Comparison of ENCODE assay signal across 9 mouse cellular contexts in the genomic region with DNA sequence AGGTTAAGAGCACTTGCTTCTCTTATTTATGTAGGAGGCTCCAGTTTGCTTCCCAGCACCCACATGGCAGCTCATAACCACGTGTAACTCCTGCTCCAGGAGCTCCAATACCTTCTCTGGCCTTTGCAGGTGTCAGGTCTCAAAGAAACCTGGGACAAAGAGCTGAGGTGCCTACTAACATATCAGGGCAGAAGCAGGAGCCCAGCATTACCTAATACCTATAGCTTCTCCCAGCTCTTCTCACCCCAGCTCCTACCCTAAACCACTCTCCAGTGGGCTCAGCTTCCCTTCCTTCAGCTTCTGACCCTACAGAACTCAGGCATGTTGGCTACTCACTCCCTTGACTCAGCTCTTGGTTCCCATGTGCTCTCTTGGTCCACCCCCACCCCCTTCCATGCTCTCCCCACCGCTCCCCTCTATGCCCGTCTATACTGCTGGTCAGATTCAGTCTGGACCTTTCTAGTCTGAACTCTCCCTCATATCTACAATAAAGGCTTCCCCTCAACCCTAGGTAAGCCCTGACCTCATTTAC. TPM values are rescaled to one million over a fixed set of nuclear protein-coding genes. Genes with fewer than 3 reads are reported as not detected.
DNase-seq lines count a peak whose midpoint lies in the region; ATAC-seq and TF ChIP-seq lines count a peak whose summit lies in the region.
"Had no signal": no experiment of that assay in that cellular context is flagged by ENCODE, and none has a peak within 500 bp of the region (broad histone marks: within the 10 kb centered on the region; RNA-seq: fewer than 3 reads in every experiment).

No protein-coding gene starts in this region.

- 77% methylated on average over 3 of the region's 3 CpGs for WGBS in lung, embryonic 14.5 days
- WGBS in lung, adult 2 months: 84% methylated on average over 3 of the region's 3 CpGs
- WGBS in forebrain, embryonic 10.5 days: 84% methylated on average over 3 of the region's 3 CpGs
- WGBS in limb, embryonic 11.5 days: 85% methylated on average over 3 of the region's 3 CpGs
- WGBS in neural tube, embryonic 13.5 days: 86% methylated on average over 3 of the region's 3 CpGs

- no peaks in the 10 kb centered on the region for H3K9me3 ChIP-seq in lung, embryonic 14.5 days (ENCODE audit: low read depth, low read length)
- H3K9me3 ChIP-seq in forebrain, embryonic 10.5 days: peaks cover 7% of the 10 kb centered on the region; the same call in 1 of the 2 replicates
- no peaks in the 10 kb centered on the region for H3K9me3 ChIP-seq in limb, embryonic 11.5 days (ENCODE audit: control insufficient read depth, low read length)
- H3K9me3 ChIP-seq in neural tube, embryonic 13.5 days: no peaks in the 10 kb centered on the region

- no peak for TF ChIP-seq POLR2A in lung, adult 2 months (IDR thresholded peaks at IDR 0.05; ENCODE audit: borderline replicate concordance, extremely low read depth, low read depth, low read length)

- no peak for DNase-seq in lung, embryonic 14.5 days
- DNase-seq in lung, adult 2 months: no peak
- no peak for DNase-seq in forebrain, embryonic 10.5 days (ENCODE audit: extremely low spot score, low spot score)
- DNase-seq in limb, embryonic 11.5 days (ENCODE audit: low spot score): no peak
- DNase-seq in retina, postnatal 1 day: no peak
- no peak for DNase-seq in cerebellum, adult 9-10 months
- DNase-seq in kidney, postnatal 25 days: no peak
- DNase-seq: cerebellum, postnatal 14 days had no signal

- H3K36me3 ChIP-seq in lung, embryonic 14.5 days (ENCODE audit: insufficient read depth): peaks cover 21% of the 10 kb centered on the region
- H3K36me3 ChIP-seq in forebrain, embryonic 10.5 days (replicated peaks): peaks cover 48% of the 10 kb centered on the region
- H3K36me3 ChIP-seq in limb, embryonic 11.5 days (ENCODE audit: control insufficient read depth, insufficient read depth, low read length): peaks cover 9% of the 10 kb centered on the region; the same call in 1 of the 2 replicates
- peaks cover 25% of the 10 kb centered on the region for H3K36me3 ChIP-seq in neural tube, embryonic 13.5 days

- peak overlapping the region; percentile 48; the same call in 1 of the 2 replicates for H3K4me3 ChIP-seq in lung, embryonic 14.5 days (ENCODE audit: low read depth, low read length)
- H3K4me3 ChIP-seq in lung, adult 2 months (replicated peaks; ENCODE audit: extremely low read depth, low read depth, low read length): no peak overlapping the region
- H3K4me3 ChIP-seq in forebrain, embryonic 10.5 days: peak overlapping the region; percentile 70
- no peak overlapping the region for H3K4me3 ChIP-seq in limb, embryonic 11.5 days (ENCODE audit: low read depth, low read length)
- peak overlapping the region; percentile 62 for H3K4me3 ChIP-seq in neural tube, embryonic 13.5 days

- ATAC-seq in lung, embryonic 14.5 days (ENCODE audit: insufficient read depth): no peak
- ATAC-seq in limb, embryonic 11.5 days (ENCODE audit: insufficient number of reproducible peaks, low FRiP score, low TSS enrichment, low read depth): no peak
- no peak for ATAC-seq in neural tube, embryonic 13.5 days (ENCODE audit: low read depth)

- H3K4me2 ChIP-seq in lung, embryonic 14.5 days: peak overlapping the region; percentile 65
- peak overlapping the region; percentile 48 for H3K4me2 ChIP-seq in limb, embryonic 11.5 days (ENCODE audit: low read depth, severe bottlenecking)
- H3K4me2 ChIP-seq in neural tube, embryonic 13.5 days: peak overlapping the region; percentile 73

- TF ChIP-seq CTCF in lung, embryonic 14.5 days (IDR thresholded peaks at IDR 0.05; ENCODE audit: low read depth): no peak
- no peak for TF ChIP-seq CTCF in lung, adult 2 months (IDR thresholded peaks at IDR 0.05; ENCODE audit: insufficient read depth, low read length)

- H3K9ac ChIP-seq in lung, embryonic 14.5 days: no peak overlapping the region
- no peak overlapping the region for H3K9ac ChIP-seq in limb, embryonic 11.5 days (ENCODE audit: low read length)
- H3K9ac ChIP-seq in neural tube, embryonic 13.5 days: peak overlapping the region; percentile 77

- no peak overlapping the region for H3K27ac ChIP-seq in lung, embryonic 14.5 days (ENCODE audit: low read depth)
- peak overlapping the region; percentile 95; the same call in 1 of the 2 replicates for H3K27ac ChIP-seq in forebrain, embryonic 10.5 days
- H3K27ac ChIP-seq in limb, embryonic 11.5 days (replicated peaks; ENCODE audit: low read depth, low read length): no peak overlapping the region
- H3K27ac ChIP-seq in neural tube, embryonic 13.5 days (replicated peaks): no peak overlapping the region

- H3K27me3 ChIP-seq in lung, embryonic 14.5 days (ENCODE audit: insufficient read depth, low read length): no peaks in the 10 kb centered on the region
- H3K27me3 ChIP-seq in forebrain, embryonic 10.5 days (ENCODE audit: poor library complexity, severe bottlenecking): no peaks in the 10 kb centered on the region
- H3K27me3 ChIP-seq in limb, embryonic 11.5 days (ENCODE audit: control insufficient read depth, insufficient read depth, low read length): no peaks in the 10 kb centered on the region
- no peaks in the 10 kb centered on the region for H3K27me3 ChIP-seq in neural tube, embryonic 13.5 days

- H3K4me1 ChIP-seq in lung, embryonic 14.5 days (ENCODE audit: insufficient read depth): peaks cover 7% of the 10 kb centered on the region; the same call in 1 of the 2 replicates
- peaks cover 12% of the 10 kb centered on the region; the same call in 1 of the 2 replicates for H3K4me1 ChIP-seq in lung, adult 2 months (ENCODE audit: control insufficient read depth, insufficient read depth, low read length)
- H3K4me1 ChIP-seq in forebrain, embryonic 10.5 days: peaks cover 27% of the 10 kb centered on the region
- 0 out of 2 replicates have a peak, but pooled peaks cover 4% of the 10 kb centered on the region for H3K4me1 ChIP-seq in limb, embryonic 11.5 days (ENCODE audit: control insufficient read depth, insufficient read depth, low read length)
- peaks cover 44% of the 10 kb centered on the region for H3K4me1 ChIP-seq in neural tube, embryonic 13.5 days (replicated peaks)

RNA-seq across cellular contexts. Expression of a gene that starts 1.5 kb away (rescaled TPM):
- 15.4 and 17.1 TPM in 2 replicates for polyA plus RNA-seq in lung, embryonic 14.5 days (2014; fragmentation: Nextera tagmentation; extraction: Ambion mirVana)
- 2.3 and 3.1 TPM in 2 replicates for polyA plus RNA-seq in lung, adult 2 months (2012; rRNA removed)
- polyA plus RNA-seq in forebrain, embryonic 10.5 days (2016; fragmentation: Nextera tagmentation; extraction: Ambion mirVana): 19.0 and 19.4 TPM in 2 replicates
- 17.1 and 20.4 TPM in 2 replicates for polyA plus RNA-seq in limb, embryonic 11.5 days (2014; fragmentation: Nextera tagmentation; extraction: Ambion mirVana)
- polyA plus RNA-seq in neural tube, embryonic 13.5 days (2015; fragmentation: Nextera tagmentation; extraction: Ambion mirVana): 9.7 and 11.8 TPM in 2 replicates

RNA-seq across cellular contexts. Expression of a gene that starts 1.9 kb away (rescaled TPM):
- 14.3 and 14.8 TPM in 2 replicates for polyA plus RNA-seq in lung, embryonic 14.5 days (2014; fragmentation: Nextera tagmentation; extraction: Ambion mirVana)
- polyA plus RNA-seq in lung, adult 2 months (2012; rRNA removed): 1.2 and 1.9 TPM in 2 replicates
- 23.1 and 23.2 TPM in 2 replicates for polyA plus RNA-seq in forebrain, embryonic 10.5 days (2016; fragmentation: Nextera tagmentation; extraction: Ambion mirVana)
- 28.2 and 30.0 TPM in 2 replicates for polyA plus RNA-seq in limb, embryonic 11.5 days (2014; fragmentation: Nextera tagmentation; extraction: Ambion mirVana)
- 25.6 and 27.2 TPM in 2 replicates for polyA plus RNA-seq in neural tube, embryonic 13.5 days (2015; fragmentation: Nextera tagmentation; extraction: Ambion mirVana)

Comparison
In these comparisons a context has a peak if more than half of its experiments do, and no peak if none do; other contexts are left out.
1. H3K4me3 ChIP-seq: peak in lung, embryonic 14.5 days (single experiment), forebrain, embryonic 10.5 days (single experiment) and neural tube, embryonic 13.5 days (single experiment); none in lung, adult 2 months (single experiment) and limb, embryonic 11.5 days (single experiment).
2. Peak in every context shown above with its lines, with median percentiles within 50 percentile points of each other: H3K4me2 ChIP-seq.